Mouse (Mus musculus): ENCODE measurements around the gene Arhgap1.

GRCm38 (mm10) chr2:91705736-91706135 is 56.1 kb downstream of the Arhgap1 start:
- no peak for TF ChIP-seq POLR2A (IDR thresholded peaks at IDR 0.05; ENCODE audit: insufficient read length, low read depth)
- TF ChIP-seq SRF (IDR thresholded peaks at IDR 0.05; ENCODE audit: control insufficient read depth, insufficient read length, low read depth), result no peak
- no peak for TF ChIP-seq POLR2AphosphoS2 (IDR thresholded peaks at IDR 0.05; ENCODE audit: insufficient read length, low read depth)
- TF ChIP-seq MAX (IDR thresholded peaks at IDR 0.05; ENCODE audit: low read depth), result no peak
- no peak for TF ChIP-seq USF1 (IDR thresholded peaks at IDR 0.05; ENCODE audit: low read depth)
- no peak for TF ChIP-seq E2F4 (IDR thresholded peaks at IDR 0.05; ENCODE audit: insufficient read depth)
- no peak for TF ChIP-seq REST (IDR thresholded peaks at IDR 0.05; ENCODE audit: insufficient read depth, insufficient read length)
